Mouse (Mus musculus): ENCODE results near the gene Erc2.
"Not testable (repeated sequence)": the region's sequence is repeated elsewhere in the genome, so short reads cannot be mapped to it uniquely, and the experiment has no call there.

Erc2 gene

DNA sequence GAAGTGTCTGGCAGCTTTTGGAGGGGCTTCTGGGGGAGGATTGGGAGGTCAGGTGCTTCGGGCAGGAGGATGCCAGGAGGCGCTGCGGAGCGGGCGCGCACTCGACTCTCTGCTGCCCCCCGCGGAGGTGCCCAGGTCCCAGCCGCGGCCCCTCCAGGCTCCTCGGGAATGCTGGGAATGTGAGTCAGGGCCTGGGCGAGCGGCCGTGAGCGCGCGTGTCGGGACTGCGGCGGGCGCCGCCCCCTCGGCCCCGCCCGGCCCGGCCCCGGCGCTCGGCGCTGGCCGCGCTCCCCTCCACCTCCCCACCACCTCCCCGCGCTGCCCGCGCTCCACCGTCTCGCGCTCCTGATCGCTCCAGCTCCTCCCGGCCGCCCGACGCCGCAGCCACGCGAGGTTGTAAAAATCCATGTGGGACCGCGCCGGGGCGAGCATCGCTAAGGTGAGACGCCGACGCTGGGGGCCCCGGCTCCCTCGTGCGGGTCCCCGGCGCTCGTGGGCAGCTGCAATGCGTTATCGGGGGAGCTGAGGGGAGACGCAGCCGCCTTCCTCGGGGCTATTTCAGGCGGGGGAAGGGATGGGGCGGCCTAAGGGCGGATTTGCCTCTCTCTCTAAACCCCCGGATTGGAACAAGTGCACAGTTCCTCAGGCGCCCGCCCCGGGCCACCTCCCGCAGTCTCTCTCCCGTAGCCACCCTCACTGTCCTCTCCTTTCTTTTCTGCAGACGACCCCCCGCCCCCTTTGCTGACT is at the start of gene Erc2:
Erc2 (plus strand) TSS at position 253 of the 747 bp plus-strand sequence.
- peak; percentile 4 for DNase-seq

DNA sequence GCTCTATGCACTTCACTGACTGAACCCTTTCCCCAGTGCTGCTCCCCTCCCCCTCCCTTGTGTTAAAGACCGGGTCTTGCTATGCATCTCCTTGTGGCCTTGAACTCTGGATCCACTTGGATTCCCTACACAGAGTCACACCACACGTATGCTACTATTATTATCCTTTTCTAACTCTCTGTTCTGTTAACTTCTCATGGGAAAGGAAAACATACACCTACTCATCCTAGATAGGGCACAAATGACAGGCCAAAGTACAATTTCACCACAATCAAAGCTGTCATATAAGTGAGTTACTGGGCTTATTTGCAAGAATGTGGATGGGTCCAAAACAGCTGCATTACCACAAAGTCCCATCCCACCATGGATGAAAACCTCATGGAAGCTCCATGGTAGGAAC is 43.8 kb upstream of the Erc2 start:
- DNase-seq, result no peak

DNA sequence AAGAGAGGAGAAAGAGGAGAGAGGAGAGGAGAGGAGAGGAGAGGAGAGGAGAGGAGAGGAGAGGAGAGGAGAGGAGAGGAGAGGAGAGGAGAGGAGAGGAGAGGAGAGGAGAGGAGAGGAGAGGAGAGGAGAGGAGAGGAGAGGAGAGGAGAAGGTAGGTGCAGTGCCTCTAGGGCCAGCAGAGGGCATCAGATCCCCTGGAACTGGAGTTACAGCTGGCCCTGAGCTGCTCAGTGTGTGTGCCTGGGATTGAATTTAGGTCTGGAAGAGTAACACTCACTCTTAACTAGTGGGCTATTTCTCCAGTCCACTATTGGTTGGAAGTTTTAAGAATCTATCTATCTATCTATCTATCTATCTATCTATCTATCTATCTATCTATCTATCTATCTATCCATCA is 32.6 kb upstream of the Erc2 start:
- not testable (repeated sequence) for DNase-seq

DNA sequence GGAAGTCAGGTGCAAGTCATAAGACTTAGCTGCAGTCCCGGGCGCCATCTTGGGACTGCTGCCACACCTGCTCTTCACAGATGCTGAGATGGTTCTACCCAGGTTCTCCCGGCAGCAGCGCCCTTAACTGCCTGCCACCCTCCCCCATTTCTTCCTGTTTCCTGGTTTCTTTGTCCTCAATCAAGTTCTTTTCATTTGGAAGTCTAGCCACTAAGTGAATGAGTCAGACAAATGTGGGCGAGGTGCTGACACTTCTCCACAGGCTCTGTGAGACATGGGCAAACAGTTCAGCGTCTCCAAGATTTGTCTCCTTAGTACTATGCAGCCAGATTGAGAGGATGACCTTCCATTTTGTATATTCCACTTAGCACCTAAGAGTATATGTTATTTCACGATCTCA is 30.1 kb upstream of the Erc2 start:
- no peak for DNase-seq

DNA sequence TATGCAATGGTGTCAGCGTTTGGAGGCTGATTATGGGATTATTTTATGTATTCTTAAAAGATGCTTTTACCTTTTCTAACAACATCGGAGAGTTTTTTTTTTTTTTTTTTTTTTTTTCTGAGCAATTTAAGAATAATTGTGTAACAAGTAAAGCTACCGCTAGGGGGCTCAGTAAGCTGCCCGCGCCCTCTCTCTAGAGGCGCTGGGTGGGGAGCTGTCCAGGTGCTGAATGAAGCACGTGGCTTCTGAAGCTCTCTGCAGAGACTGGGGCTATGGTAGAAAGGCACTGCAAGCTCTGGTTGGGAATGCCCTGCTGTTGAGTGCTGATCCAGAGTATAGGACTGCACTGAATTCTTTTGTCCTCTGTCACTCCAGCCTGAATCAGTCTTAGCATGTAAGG is 26.0 kb upstream of the Erc2 start:
- DNase-seq, result peak; percentile 86

DNA sequence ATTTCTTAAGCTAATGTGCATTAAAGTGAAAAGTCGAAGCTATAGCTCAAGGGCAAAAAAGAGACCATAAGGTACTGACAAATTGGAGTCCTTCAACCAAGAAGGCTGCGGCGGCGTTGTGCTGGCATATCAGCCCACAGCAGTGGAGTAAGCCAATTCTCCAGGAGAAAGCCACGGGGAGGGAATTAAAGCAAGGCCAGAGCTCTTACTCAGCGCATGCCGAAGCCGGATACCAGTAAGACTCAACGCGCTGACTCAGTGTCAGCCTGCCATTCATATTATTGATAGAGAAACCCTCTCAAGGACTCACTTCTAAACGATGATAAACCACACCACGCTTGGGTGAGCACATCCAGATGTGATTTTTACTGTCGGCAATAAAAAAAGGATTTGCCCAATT is 20.1 kb upstream of the Erc2 start:
- DNase-seq, result no peak

DNA sequence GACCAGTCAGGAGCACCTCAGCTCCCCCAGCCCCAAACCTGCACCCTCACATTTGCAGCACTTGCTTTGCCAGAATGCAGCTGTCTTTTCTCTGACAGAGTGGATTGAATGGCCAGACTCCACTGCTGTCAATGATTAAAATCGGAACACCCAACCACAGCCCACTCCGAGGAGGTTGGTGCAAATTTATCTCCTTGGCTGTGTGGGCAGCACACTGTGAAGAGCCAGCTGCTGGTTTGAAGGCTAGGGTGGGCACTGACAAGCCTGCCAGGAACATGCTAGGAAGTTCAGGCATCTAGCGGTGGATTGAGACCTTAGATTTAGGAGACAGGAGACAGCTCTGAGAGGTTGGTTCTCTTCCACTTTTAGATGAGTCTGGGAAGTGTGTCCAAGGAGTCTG is 14.8 kb upstream of the Erc2 start:
- DNase-seq, result no peak

DNA sequence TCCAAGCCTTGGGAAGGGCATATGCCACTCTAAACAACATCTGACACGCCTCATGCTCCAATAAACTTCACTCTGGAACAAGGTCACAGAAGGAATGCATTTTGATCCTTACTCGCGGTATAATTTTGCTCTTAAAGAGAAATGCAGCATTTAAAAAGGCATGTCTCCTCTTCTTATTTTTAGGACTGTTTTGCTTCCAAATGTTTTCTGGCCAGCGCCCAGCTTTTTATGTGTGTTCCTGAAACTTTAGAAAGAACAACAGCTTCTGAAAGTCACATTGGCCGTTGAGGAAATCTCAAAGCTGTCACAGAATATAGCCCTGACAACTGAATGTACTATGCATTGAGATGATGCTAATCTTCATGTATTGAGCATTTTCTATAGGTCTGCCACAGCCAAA is 8.5 kb upstream of the Erc2 start:
- DNase-seq, result no peak

DNA sequence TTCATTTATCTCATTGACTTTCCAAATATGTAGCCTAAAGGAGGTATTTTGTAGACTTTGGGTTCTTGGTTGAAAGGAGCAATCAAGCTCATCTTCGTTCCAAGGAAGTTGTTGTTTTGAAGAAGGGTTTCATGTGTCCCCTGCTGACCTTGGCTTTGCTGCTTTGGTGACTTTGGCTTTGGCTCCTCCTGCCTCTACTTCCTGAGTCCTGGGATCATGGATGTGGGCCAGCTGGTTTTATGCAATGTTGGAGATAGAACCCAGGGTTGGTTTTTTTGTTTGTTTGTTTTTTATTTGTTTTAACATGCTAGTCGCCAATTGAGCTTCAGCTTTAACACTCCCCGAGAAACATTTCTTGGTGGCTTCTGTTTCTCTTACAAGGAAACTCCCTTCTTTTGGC is 4.9 kb upstream of the Erc2 start:
- no peak for DNase-seq

DNA sequence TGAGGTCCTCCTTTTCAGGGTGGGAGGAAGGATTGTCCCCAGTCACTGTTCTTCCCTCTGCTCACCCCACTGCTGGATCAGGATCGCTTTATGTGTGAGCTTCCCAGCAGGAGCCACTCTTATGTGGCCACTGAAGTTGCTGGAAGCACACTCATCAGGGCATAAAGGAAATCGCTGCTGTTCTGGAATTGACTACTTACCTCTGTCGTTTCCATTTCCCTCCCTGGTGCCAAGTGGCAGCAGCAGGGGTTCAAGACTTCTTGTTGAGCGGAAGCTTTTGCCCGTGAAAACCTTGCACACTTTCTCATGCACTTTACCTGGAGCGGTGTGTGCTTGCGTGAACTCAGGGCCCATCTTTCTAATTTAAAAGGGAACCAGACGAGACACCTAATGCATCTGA is 652 bp upstream of the Erc2 start:
- DNase-seq, result no peak

DNA sequence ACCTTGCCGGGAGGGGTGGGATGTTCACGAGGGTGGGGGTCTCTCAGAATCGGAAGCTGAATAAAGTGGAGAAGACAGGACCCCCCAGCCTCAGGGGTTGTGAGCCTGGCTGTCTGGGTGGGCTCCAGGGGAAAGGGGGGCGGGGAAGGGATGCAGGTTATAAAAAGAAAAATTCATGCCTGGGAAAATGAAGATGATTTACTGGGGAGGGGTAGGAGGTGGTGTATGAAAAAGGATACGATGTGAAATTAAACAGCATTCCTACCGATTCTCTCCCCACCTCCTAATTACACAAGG is 643 bp downstream of the Erc2 start:
- no peak for DNase-seq

DNA sequence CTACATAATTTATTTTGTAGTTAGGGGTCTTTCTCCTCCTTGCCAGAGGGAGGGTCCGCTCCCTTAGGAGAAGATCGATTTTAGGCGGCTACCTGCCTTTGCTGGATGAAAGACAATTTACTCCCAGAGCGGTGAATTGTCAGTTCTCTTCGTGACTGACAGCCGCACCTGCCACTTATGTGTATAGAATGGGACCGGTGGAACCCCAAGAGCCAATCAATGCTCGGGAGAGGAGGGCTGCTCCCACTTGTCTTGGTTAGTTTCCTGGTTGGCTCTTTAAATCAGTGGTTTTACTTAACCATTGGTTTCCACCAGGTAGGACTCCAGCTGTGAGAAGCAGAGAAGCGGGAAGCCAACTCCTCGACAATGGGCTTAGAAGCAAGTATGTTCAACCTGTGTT is 1.1 kb downstream of the Erc2 start:
- DNase-seq, result no peak

DNA sequence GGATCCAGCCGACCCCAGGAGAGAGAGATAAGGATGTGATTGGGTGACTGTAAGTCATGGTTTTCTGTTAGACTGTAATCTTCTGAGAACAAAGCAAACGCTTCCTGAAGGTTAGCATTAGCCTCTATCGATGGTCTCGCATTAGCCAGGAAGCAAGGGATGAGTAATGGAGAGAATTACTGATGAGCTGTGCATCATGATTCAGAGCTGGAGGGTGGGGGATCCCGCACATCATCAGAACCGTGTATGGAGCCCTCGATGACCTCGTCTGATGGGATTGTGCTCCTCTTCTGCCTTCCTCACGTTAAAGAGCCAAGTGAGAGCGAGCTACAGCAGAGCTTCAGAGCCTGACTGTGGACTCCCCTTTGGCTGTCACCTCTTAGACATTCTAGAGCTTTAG is 6.5 kb downstream of the Erc2 start:
- DNase-seq, result no peak

DNA sequence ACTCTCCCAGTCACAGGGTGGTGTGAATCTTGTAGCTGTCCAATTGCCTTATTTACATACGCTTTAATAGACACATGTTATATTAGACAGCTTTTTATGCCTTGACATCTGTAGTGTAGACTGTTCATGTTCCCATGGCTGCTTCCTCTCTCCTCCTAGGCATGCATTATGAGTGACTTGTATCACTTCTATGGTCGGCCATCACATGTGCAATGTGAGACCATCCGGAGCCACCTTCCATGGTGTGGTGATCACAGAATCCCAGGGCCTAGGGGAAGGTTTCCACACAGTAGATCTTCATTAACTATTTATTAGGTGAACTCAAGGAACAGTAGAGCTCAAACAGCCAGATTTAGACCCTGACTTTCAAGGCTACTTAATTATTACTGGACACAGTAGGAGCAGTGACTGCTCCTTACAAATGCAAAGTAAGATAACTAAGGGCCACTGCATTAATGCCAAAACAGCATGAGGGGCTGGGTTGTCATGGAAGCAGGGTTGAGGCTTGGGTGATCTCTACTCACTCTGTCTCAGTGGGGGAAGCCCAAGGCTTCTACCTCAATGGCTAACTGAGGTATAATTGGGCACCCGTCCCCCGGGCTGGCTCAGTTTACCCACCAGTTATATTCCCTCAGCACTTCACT is 7.3 kb downstream of the Erc2 start:
- no peak for DNase-seq

DNA sequence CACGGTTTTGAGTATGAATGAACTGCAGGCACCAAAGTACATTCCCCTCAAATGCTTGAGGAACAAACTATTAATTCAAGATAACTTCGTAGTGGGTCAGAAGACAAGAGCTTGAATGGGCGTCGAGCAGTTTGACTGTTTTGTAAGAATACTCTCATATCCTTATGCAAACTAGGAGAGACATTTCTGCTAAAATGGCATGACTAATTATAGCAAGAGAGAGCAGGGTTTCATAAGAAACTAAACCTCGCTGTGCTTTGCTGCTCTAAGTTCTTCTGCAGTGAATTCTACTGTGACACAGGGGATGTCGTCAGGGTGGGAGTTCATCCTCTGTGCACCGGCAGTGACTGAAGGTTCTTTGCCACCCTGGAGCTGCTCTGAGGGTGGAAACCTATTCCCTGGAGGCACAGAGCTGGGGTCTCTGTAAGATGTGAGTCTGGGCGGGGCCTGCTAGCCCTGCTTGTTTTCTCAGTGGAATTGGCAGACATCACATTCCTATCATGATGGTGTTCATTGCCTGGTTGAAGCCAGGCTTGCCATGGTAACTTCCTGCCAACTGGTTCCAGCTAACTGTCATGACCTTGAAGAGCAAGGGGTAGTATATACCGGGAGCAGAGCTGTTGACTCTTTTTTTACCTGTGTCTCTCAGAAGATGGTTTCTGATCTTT is 8.9 kb downstream of the Erc2 start:
- DNase-seq, result no peak

DNA sequence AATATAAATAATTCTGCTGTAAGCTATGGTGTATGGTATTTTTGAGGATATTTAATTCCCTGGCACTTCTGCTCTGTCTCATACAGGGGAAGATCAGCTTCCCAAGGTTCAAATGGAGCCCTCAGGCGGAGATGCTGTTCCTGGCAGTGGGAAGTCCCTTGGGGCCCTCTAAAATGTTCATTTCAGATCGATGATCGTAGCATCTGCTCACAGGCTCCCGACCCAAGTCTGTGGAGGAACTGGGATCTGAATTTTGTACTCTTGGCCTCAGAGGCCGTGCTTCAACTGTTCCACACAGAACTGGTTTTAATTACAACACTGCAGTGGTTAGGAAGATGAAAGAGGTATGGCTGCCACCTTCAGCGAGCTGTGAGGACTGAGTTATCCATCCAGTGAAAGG is 12.5 kb downstream of the Erc2 start:
- no peak for DNase-seq

DNA sequence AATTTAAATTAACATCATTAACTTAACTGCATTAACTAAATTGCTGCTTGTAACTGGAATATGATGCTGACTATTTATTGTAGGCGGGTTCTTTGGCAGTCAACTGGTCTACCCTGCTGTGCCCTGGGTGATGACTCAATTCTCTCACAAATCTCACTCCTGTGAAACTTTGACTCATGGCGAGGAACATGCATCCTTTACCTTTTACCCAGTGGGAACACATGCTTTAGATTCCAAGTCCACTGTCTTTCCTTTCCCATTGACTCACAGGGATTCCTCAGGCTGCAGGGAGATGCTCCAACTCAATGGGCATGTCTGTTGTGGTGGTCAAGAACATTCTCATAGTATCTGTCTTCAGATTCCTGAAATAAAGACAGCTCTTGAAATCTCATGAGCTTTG is 14.3 kb downstream of the Erc2 start:
- DNase-seq, result no peak

DNA sequence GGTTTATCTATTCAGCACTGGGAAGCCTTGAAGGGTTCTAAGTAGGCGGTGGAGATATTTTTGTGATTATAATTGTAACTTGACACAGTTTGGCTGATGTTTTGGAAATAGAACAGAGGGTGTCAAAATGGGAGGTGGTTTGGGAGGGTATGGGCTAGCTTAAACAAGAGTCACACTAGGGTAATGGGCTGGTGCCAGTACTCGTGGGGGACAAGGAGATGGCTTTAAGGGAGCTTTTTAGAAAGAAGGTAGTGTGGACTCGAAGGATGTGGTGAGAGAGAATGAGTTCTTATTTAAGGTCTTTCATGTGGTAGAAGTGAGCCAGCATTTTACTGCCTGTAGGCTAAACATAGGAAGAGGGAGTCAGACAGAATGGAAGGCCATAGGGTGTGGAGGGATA is 19.2 kb downstream of the Erc2 start:
- no peak for DNase-seq

DNA sequence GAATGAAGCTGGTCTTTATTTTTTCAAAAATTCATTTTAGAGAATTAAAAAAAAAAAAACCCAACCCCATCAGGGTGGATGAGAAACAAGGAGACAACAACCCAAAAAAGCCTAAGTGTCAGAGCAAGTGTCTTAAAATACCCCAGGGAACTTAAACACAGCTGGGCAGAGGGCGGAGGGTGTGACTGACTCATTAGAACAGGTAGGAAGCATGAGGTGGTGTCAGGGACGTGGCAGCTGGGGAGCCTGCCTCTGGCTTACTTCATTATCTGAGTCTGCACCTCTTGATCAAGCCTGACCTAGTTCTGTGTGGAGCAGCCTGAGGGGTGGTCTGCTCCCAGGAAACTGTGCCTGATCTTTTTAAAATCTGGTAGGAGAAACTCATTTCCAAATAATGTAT is 20.8 kb downstream of the Erc2 start:
- DNase-seq, result no peak

DNA sequence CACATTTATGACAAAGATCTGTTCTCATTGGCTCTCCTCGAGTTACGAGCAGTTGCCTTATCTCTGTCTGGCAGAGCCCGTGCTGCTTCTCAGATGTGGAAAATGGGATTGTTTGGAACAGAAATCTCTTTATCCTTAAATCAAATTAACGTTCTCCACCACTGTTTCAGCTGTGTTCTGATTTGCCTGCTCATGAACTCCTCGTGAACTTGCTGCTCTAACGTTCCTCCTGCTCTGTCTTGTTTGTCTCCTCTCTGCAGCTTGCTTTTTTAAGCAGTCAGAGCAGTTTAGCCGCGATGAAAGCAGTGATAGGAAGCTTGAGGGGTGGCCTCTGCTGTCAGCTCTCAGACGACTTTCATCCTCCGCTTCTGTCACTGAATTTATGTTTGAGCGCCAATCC is 32.4 kb downstream of the Erc2 start:
- no peak for DNase-seq

DNA sequence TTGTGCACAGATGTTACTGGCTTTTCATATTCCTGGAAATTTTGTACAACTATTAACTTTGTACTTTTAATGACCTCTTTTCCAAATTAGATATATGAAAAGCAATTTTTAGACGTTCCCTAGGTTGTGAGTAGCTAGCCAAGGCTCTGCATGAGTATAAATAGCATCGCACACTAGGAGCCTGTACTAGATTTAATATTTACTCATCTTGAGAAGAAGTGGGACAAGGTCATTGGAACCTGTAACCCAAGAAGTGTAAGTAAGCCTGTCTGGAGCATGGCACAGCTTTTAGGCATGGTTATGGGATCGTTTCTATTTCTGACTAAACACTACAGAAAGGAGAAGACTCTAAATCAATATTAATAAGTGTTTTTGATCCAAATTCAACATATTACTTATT is 36.4 kb downstream of the Erc2 start:
- DNase-seq, result no peak

DNA sequence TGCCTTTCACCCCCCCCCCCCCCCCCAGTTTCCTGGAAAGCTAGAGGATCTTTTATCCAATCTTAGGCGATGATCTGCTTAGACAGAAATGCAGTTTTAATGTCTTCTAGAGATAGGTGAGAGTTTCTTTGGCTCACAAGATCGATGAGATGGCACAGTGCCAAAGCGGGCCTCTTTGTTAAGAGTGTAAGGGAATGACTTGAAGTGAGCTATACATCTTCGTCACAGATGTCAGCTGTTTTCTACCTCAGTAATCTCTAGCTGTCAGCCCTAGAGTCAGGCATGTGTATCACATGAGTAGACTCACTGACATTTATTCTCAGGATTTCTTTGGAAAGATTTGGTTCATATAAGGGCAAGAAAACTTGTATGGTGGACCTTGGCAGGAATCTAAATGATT is 39.2 kb downstream of the Erc2 start:
- DNase-seq, result no peak

DNA sequence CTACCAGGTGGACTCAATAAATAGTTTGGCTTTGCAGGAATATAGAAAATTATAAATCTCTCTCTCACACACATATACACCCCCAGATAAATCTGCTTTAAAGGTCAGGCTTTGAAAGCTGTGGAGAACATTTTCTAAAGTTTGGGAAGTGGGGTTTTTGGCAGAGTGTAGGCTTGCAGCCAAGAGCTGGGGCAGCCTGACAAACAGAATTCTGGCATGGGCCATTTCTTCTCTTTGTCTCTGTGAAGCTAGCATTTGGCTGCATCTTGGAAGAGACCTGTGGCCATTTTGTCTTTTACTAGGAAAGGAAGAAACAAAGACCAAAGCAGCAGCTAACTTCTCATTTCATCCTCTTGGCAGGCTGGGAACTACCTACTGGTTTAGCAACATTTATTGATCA is 40.0 kb downstream of the Erc2 start:
- DNase-seq, result no peak

DNA sequence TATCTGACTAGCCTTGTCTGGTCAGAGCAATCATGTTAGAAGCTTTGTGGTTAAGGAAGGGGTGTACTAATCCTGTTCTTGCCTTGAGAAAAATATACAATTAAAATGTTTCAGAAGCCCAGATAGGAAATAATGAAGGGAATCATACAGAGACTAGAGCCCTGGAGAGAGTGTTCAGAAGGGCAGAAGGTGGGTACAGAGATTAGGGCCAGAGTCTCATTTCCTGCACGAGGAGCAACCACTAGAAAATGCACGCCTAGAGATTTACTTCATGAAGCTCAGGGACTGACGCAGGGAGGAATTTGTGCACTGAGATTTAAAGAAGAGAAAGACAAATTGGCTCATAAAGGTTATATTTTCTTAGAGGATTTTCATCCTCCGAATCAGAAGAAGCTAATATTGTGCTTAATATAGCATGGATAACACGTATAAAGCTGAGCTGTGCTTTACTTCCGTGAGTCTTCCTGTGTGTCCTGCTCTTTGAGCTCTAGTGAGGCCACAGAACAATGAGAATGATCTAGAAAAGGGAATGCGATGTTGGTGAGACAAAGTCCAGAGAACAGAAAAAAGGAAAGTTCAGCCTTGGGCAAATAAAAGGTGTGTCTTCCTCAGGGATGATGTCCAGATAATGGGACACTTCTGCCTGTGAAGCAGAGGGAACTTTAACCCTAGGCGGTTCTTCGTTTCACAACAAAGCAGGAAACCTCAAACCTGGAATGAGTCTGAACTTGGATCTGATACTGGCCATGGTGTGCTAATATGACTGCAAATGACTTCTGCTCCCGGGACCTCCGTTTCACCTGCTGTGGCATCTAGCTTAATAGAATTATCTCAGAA is 45.0 kb downstream of the Erc2 start:
- no peak for DNase-seq
